Mouse (Mus musculus) midbrain, embryonic 16.5 days (tissue): Measurements from ENCODE around the gene Pdzrn3. TPM values are rescaled to one million over a fixed set of nuclear protein-coding genes. Genes with fewer than 3 reads are reported as not detected.

Experiments used
- ATAC-seq: fragments of 200-750 bp; cut with Nextera tagmentation; 2 replicates; pipeline ENCODE4 v1.8.0; 2017; ENCODE audit warnings: moderate TSS enrichment
- H3K27ac ChIP-seq: fragments of 300-500 bp; sonication (generic); 2 replicates; pipeline ENCODE4 v1.5.1; 2014; ENCODE audit warnings: mild to moderate bottlenecking, low read length, mixed read lengths
- H3K27me3 ChIP-seq: fragments of 300-500 bp; sonication (generic); 2 replicates; pipeline ENCODE4 v1.6.1; 2014; ENCODE audit warnings: low read depth, low read length, mixed read lengths; ENCODE audit not compliant: control insufficient read depth, insufficient read depth
- H3K36me3 ChIP-seq: fragments of 300-500 bp; sonication (generic); 2 replicates; pipeline ENCODE4 v1.6.1; 2014; ENCODE audit warnings: mild to moderate bottlenecking, low read length, moderate library complexity, mixed read lengths; ENCODE audit not compliant: control insufficient read depth, insufficient read depth
- H3K4me1 ChIP-seq: fragments of 300-500 bp; sonication (generic); 2 replicates; pipeline ENCODE4 v1.6.1; 2014; ENCODE audit warnings: mild to moderate bottlenecking, low read length, mixed read lengths; ENCODE audit not compliant: control insufficient read depth, insufficient read depth
- H3K4me2 ChIP-seq: fragments of 300-500 bp; sonication (generic); 2 replicates; pipeline ENCODE4 v1.6.1; 2014; ENCODE audit warnings: mild to moderate bottlenecking, low read length, mixed read lengths
- H3K4me3 ChIP-seq: fragments of 300-500 bp; sonication (generic); 2 replicates; pipeline ENCODE4 v1.5.1; 2014; ENCODE audit warnings: low read depth, mild to moderate bottlenecking, low read length, moderate library complexity, mixed read lengths
- H3K9ac ChIP-seq: fragments of 300-500 bp; sonication (generic); 2 replicates; pipeline ENCODE4 v1.6.1; 2014; ENCODE audit warnings: low read depth, low read length, mixed read lengths
- H3K9me3 ChIP-seq: fragments of 300-500 bp; sonication (generic); replicated peaks from 2 replicates; pipeline ENCODE4 v1.6.1; 2014; ENCODE audit warnings: mild to moderate bottlenecking, low read length, mixed read lengths; ENCODE audit not compliant: control insufficient read depth, poor library complexity, severe bottlenecking
- WGBS: fragments of 180-500 bp; shearing (Covaris S2); extraction: QIAGEN DNeasy Blood & Tissue Kit; methylation state at CpG from one replicate; pipeline ENCODE4 v1.1.7; 2014; 5-methylcytosine and 5-hydroxymethylcytosine counted together
- polyA plus RNA-seq: library from polyadenylated mRNA; unstranded; fragments of >200 nt; fragmentation: Nextera tagmentation; extraction: Ambion mirVana; gene quantifications from 2 replicates; pipeline ENCODE4 v1.2.1, GENCODE M21; 2015

The Pdzrn3 gene
- polyA plus RNA-seq, 1 experiment from 2014 or later: 20.3 TPM

DNA sequence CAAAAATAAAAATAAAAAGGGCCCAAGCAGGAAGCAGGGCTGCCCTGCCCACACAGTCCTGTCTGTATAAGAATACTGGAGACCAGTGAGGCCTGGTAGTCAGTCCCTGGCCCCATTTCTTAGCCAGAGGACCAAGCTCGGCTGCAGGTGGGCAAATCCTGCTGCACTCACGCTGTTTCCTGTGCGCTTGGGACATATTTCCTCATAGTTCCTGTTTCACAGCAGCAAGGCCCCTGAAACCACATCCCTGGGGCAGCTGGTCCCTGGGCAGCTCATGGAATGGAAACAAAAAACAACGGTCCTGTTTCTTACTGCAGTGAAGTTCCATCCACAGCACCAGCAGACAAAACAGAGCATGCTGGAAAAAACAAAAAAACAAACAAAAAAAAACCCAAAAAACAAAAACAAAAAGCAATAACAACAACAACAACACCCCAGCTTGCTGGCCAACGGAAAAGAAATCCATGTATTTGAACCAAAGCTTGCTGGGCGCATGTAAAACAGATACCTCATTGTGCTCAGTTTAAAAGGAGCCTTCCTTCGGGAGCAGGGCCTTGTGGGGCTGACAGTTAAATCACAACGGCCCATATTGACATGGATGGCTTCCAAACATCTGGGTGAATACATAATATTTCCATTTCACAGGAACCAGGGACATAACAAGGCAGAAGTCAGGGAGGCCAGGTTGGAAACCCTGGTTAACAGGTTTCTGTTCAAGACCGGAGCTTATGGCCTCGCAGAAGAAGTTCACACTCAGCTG, 108.2 kb downstream of the Pdzrn3 start:
- no peak overlapping the region; the same call in 1 of the 2 replicates for H3K9ac ChIP-seq
- ATAC-seq: no peak
- H3K9me3 ChIP-seq: no peaks in the 10 kb centered on the region
- WGBS: 44% methylated on average over 10 of the region's 10 CpGs
- no peak overlapping the region for H3K27ac ChIP-seq
- peaks cover 10% of the 10 kb centered on the region for H3K27me3 ChIP-seq
- no peak overlapping the region for H3K4me3 ChIP-seq
- no peak overlapping the region for H3K4me2 ChIP-seq
- H3K36me3 ChIP-seq: no peaks in the 10 kb centered on the region
- H3K4me1 ChIP-seq: no peaks in the 10 kb centered on the region; the same call in 1 of the 2 replicates

DNA sequence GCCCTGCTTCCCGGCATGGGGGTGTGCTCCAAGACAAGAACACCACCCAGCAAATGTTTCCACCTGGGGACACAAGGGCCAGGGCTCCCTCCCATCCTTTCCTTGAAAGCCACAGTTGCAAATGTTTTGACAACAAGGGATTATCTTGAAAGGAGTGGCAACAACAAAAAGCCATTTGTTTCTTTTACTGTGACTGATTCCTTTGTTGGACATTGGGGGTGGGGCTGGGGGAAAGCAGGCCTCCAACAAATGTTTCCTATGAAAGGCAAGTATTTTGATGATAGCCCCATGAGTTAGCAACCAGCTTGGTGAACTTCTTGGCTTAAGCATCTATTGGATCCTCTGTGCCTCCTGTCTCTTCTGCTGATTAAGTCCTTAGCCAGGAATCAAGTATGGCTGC, 109.4 kb downstream of the Pdzrn3 start:
- H3K27ac ChIP-seq: no peak overlapping the region
- H3K4me2 ChIP-seq: no peak overlapping the region
- H3K9ac ChIP-seq: no peak overlapping the region
- H3K9me3 ChIP-seq: no peaks in the 10 kb centered on the region
- no peaks in the 10 kb centered on the region for H3K36me3 ChIP-seq
- peaks cover 4% of the 10 kb centered on the region; the same call in 1 of the 2 replicates for H3K4me1 ChIP-seq
- 23% methylated on average over 1 of the region's 1 CpGs for WGBS
- no peak for ATAC-seq
- peaks cover 10% of the 10 kb centered on the region for H3K27me3 ChIP-seq
- H3K4me3 ChIP-seq: no peak overlapping the region

DNA sequence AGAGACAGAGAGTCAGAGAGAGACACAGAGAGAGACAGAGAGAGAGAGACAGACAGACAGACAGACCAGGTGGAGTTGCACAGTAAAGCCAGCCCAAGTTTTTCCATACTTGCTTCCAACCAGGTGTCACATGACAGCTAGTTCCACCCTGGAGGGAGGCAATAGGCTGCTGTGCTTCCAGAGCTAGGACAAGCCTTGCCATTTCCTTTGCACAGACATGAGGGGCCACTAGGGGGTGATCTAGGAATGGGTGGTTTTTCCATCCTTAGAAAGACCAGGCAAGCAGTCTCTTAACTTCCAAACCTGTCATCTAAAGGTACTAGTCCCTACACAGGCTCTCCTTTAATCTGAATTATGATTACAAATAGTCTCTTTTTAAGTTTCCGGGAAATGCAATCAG, 110.9 kb downstream of the Pdzrn3 start:
- 17% methylated on average over 1 of the region's 1 CpGs for WGBS
- peak; percentile 47; the same call in 1 of the 2 replicates for ATAC-seq
- no peaks in the 10 kb centered on the region for H3K9me3 ChIP-seq

DNA sequence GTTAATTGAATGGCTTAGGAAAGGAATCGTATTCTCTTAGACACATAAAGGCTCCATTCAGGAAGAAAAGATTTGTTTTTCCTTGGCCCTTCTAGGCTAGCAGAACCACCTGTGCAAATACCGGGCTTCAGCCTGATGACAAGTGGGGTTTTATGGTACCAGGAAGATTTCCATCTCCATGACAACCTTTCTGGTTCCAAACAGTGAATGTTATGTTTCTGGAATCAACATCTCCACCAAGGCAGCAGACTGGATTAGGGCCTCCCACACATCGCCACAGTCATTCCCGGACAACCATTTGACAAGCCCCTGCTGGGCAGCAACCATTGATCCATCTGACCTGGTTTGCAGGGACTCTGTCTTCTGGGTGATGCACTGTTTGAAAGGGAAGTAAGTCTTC, 114.2 kb downstream of the Pdzrn3 start:
- ATAC-seq: peak; percentile 39; the same call in 1 of the 2 replicates
- H3K9ac ChIP-seq: no peak overlapping the region

More for the DNA sequence above, 110.9 kb downstream of the Pdzrn3 start:
- Histone ChIP-seq H3K36me3 (no peaks in the 10 kb centered on the region), H3K4me1 (peaks cover 4% of the 10 kb centered on the region; the same call in 1 of the 2 replicates), H3K4me3 (no peak overlapping the region), H3K27me3 (peaks cover 7% of the 10 kb centered on the region), H3K4me2 (no peak overlapping the region), H3K27ac (no peak overlapping the region), H3K9ac (no peak overlapping the region)

DNA sequence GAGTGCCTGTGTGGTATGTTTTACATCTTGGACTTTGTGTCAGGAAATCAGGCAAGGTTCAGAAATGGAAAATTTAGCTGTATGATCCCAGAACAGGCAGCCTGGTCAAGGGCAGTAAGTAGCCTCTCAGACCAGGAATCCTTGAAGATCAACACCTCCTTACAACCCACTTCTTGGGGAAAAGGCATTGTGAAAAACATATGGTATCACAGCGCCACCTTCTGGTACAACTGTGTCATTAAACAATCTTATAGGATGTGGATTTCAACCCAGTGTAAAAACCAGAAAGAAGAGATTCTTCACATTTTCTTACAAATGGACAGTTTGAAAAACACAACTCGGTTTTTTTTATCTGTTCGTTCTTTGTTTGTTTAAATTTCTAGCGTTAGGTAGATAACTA, 116.2 kb downstream of the Pdzrn3 start:
- H3K4me1 ChIP-seq: peaks cover 4% of the 10 kb centered on the region; the same call in 1 of the 2 replicates
- 7% methylated on average over 4 of the region's 4 CpGs for WGBS
- no peak overlapping the region for H3K4me3 ChIP-seq
- no peaks in the 10 kb centered on the region for H3K36me3 ChIP-seq
- ATAC-seq: no peak
- no peak overlapping the region for H3K4me2 ChIP-seq
- H3K27me3 ChIP-seq: no peaks in the 10 kb centered on the region
- no peak overlapping the region for H3K27ac ChIP-seq
- H3K9me3 ChIP-seq: no peaks in the 10 kb centered on the region
- H3K9ac ChIP-seq: no peak overlapping the region

More for the DNA sequence above, 114.2 kb downstream of the Pdzrn3 start:
- no peaks in the 10 kb centered on the region for H3K9me3 ChIP-seq
- H3K27me3 ChIP-seq: no peaks in the 10 kb centered on the region
- H3K27ac ChIP-seq: no peak overlapping the region
- WGBS: 7% methylated on average over 4 of the region's 4 CpGs
- no peak overlapping the region for H3K4me2 ChIP-seq
- H3K4me1 ChIP-seq: peaks cover 4% of the 10 kb centered on the region; the same call in 1 of the 2 replicates
- no peak overlapping the region for H3K4me3 ChIP-seq
- H3K36me3 ChIP-seq: no peaks in the 10 kb centered on the region

DNA sequence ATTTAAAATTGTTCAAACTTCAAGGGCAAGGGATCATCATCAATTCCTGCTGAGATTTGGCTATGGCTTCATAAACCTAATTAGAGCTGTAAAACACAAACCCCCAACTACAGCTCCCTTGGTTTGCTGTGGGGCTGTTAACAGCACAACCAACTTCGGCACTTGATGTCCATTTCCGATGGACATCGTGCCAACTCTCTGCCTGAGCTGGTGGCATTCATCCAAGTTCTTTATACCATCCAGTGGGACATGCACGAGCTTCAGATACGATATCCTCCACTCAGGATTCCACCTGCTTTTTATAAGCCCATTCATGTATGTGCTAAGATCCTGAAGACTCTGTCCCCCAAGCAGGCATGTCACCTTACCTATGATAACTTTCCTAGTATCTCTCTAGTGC, 118.3 kb downstream of the Pdzrn3 start:
- 83% methylated on average over 5 of the region's 5 CpGs for WGBS
- H3K27me3 ChIP-seq: no peaks in the 10 kb centered on the region
- ATAC-seq: no peak

DNA sequence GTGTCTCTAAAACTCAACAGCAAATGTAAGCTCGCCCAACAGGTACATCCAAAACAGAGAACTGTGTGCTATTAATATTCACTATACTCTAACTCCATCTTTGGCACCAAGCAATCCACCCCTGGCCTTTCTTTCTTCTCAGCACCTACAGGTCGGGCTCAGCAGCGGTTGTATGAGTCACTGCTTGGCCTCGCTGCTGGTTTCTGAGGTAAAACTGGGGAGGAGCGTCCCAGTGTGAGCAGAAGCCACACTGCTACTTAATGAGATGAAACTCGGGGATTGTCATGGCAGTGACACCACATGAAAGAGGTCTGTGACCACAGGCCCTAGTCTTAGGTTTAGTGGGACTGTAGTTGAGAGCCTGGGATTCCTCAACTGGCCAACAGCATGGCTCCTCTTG, 120.3 kb downstream of the Pdzrn3 start:
- 90% methylated on average over 6 of the region's 6 CpGs for WGBS
- H3K9me3 ChIP-seq: no peaks in the 10 kb centered on the region
- H3K27ac ChIP-seq: no peak overlapping the region
- H3K4me3 ChIP-seq: no peak overlapping the region
- no peak for ATAC-seq
- H3K27me3 ChIP-seq: no peaks in the 10 kb centered on the region
- no peak overlapping the region for H3K4me2 ChIP-seq
- no peaks in the 10 kb centered on the region for H3K36me3 ChIP-seq
- peaks cover 7% of the 10 kb centered on the region for H3K4me1 ChIP-seq
- no peak overlapping the region for H3K9ac ChIP-seq

More for the DNA sequence above, 118.3 kb downstream of the Pdzrn3 start:
- no peak overlapping the region for H3K4me2 ChIP-seq
- no peak overlapping the region for H3K4me3 ChIP-seq
- no peak overlapping the region for H3K27ac ChIP-seq
- no peaks in the 10 kb centered on the region for H3K9me3 ChIP-seq
- H3K9ac ChIP-seq: no peak overlapping the region
- peaks cover 4% of the 10 kb centered on the region; the same call in 1 of the 2 replicates for H3K4me1 ChIP-seq
- H3K36me3 ChIP-seq: no peaks in the 10 kb centered on the region

DNA sequence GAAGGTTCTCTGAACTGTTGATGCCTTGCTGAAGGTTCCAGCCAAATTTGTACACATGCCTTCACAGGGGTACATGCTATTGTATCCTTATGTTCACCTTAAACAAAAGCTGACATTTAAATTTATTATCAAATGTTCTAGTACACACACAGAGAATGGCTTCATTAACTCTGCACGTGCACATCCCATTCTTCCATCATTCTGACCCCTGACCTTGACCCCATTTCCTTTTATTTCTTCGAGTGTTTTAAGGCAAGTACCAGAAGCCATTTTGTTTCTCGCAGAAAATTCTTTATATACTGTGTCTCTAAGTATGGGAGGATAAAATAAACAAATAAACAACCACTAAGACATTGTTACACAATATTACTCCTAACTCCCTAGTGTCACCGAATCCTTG, 123.0 kb downstream of the Pdzrn3 start:
- Histone ChIP-seq H3K27ac (no peak overlapping the region), H3K36me3 (no peaks in the 10 kb centered on the region), H3K4me3 (no peak overlapping the region), H3K4me2 (no peak overlapping the region), H3K9me3 (no peaks in the 10 kb centered on the region), H3K27me3 (peaks cover 2% of the 10 kb centered on the region; the same call in 1 of the 2 replicates), H3K4me1 (peaks cover 14% of the 10 kb centered on the region), H3K9ac (no peak overlapping the region)
- no peak for ATAC-seq
- 50% methylated on average over 4 of the region's 4 CpGs for WGBS

DNA sequence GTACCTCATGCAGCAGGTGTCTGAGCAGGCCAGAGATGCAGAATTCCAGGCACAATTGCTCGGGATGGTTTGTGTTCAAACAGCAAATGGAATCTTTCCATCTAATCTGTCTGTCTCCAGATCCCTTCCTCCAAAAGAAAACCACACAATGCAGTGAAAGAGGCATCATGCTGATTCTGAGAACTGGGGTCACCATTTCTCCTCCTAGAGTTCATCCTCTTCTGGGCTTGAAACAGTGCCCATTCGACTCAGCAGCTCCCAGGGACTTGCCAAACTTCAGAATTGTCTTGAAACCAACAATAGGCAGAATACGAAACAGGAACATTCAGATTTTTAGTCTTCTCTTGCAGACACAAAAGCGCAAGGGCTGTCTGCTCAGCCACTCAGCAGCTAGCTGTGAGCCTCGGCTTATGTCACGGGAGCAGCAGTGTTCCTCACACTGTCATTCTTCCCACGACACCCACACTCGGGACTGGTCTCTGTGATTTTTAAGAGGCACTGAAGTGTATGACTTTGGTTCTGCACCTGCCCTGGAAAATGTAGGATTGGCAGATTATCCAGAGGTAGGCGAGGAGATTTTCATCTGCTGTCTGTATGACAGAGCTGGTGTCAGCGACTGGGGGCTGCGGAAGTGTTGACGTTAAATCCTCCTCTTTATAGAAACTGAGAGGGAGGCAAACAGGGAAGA, 125.6 kb downstream of the Pdzrn3 start:
- Histone ChIP-seq H3K4me2 (no peak overlapping the region), H3K9me3 (no peaks in the 10 kb centered on the region), H3K27me3 (peaks cover 2% of the 10 kb centered on the region; the same call in 1 of the 2 replicates), H3K27ac (no peak overlapping the region), H3K4me1 (peaks cover 14% of the 10 kb centered on the region), H3K4me3 (no peak overlapping the region), H3K9ac (no peak overlapping the region), H3K36me3 (no peaks in the 10 kb centered on the region)
- 16% methylated on average over 12 of the region's 12 CpGs for WGBS
- ATAC-seq: no peak
